In the genomic region with DNA sequence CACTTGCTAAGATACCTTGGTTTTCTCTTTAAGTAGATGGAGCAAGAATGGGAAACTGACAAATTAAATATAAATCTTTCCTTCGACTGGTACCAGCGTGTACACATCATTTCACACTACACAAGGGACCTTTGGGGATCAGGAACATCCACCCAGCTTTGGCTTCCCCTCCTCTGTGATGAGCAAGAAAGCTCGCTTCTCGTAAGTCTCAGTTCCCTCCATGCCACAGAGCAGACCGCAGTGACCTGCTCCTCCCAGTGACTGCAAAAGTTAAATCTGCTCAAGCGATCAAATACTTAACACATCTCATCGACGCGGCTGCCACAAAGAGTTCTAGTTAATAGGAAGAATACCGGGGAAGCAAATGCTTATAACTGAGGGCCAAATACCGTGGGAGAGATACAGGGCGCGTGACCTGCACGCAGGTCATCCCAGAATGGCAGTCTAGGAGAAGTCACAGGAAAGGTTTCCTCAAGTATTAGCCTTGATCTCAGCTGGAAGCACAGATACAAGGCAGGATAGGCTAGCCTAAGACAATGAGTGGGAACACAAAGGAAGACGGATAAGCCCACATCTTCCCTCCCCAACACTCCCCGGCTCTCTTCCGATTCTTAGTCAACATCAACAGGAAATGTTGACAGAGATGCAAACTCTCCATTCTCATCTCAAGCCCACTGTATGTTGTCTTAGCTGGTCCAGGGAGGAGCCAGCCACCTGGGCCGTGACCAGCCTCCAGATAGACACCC, we compare ENCODE assay signal across 30 mouse cellular contexts. TPM values are rescaled to one million over a fixed set of nuclear protein-coding genes. Genes with fewer than 3 reads are reported as not detected.
A peak's percentile ranks its signal among the peaks of the same experiment; 100 is the strongest.
DNase-seq lines count a peak whose midpoint lies in the region; ATAC-seq lines count a peak whose summit lies in the region.
"Had no signal": no experiment of that assay in that cellular context is flagged by ENCODE, and none has a peak within 500 bp of the region (broad histone marks: within the 10 kb centered on the region; RNA-seq: fewer than 3 reads in every experiment).

No protein-coding gene starts in this region.

- H3K9me3 ChIP-seq in forebrain, embryonic 10.5 days = peaks cover 11% of the 10 kb centered on the region; the same call in 1 of the 2 replicates
- H3K9me3 ChIP-seq in forebrain, embryonic 14.5 days (replicated peaks; ENCODE audit: control insufficient read depth, low read length) = no peaks in the 10 kb centered on the region
- H3K9me3 ChIP-seq in liver, embryonic 16.5 days (replicated peaks; ENCODE audit: control insufficient read depth, low read length) = no peaks in the 10 kb centered on the region
- no peaks in the 10 kb centered on the region for H3K9me3 ChIP-seq in liver, embryonic 12.5 days (replicated peaks)
- no peaks in the 10 kb centered on the region for H3K9me3 ChIP-seq in heart, embryonic 11.5 days (replicated peaks; ENCODE audit: control insufficient read depth, low read length)
- H3K9me3 ChIP-seq: embryonic facial prominence, embryonic 13.5 days; forebrain, embryonic 13.5 days; G1E; intestine, embryonic 15.5 days; limb, embryonic 12.5 days; liver, embryonic 15.5 days; midbrain, embryonic 15.5 days had no signal

- no peak overlapping the region for H3K4me3 ChIP-seq in forebrain, embryonic 10.5 days
- H3K4me3 ChIP-seq in forebrain, embryonic 14.5 days (ENCODE audit: low read depth, low read length) = no peak overlapping the region
- H3K4me3 ChIP-seq in liver, embryonic 16.5 days (ENCODE audit: low read depth, low read length) = no peak overlapping the region
- H3K4me3 ChIP-seq in liver, embryonic 12.5 days = no peak overlapping the region
- no peak overlapping the region for H3K4me3 ChIP-seq in heart, embryonic 11.5 days (ENCODE audit: low read depth, low read length)
- H3K4me3 ChIP-seq: embryonic facial prominence, embryonic 13.5 days; erythroblast, embryonic 14.5 days; forebrain, embryonic 13.5 days; gastrocnemius, adult 2 months; intestine, embryonic 15.5 days; limb, embryonic 12.5 days; liver, embryonic 15.5 days; midbrain, embryonic 15.5 days had no signal

- peaks cover 56% of the 10 kb centered on the region for H3K36me3 ChIP-seq in forebrain, embryonic 10.5 days (replicated peaks)
- H3K36me3 ChIP-seq in forebrain, embryonic 14.5 days (ENCODE audit: control insufficient read depth, insufficient read depth, low read length) = no peaks in the 10 kb centered on the region
- H3K36me3 ChIP-seq in liver, embryonic 16.5 days (ENCODE audit: control insufficient read depth, insufficient read depth) = no peaks in the 10 kb centered on the region
- no peaks in the 10 kb centered on the region for H3K36me3 ChIP-seq in liver, embryonic 12.5 days
- no peaks in the 10 kb centered on the region for H3K36me3 ChIP-seq in heart, embryonic 11.5 days (ENCODE audit: control insufficient read depth, insufficient read depth, low read length)
- H3K36me3 ChIP-seq: intestine, embryonic 15.5 days; limb, embryonic 12.5 days; liver, embryonic 15.5 days; midbrain, embryonic 15.5 days had no signal

- no peak overlapping the region for H3K4me2 ChIP-seq in forebrain, embryonic 14.5 days (ENCODE audit: low read length)
- no peak overlapping the region for H3K4me2 ChIP-seq in liver, embryonic 16.5 days (ENCODE audit: low read depth, low read length)
- H3K4me2 ChIP-seq in liver, embryonic 12.5 days = no peak overlapping the region
- no peak overlapping the region for H3K4me2 ChIP-seq in heart, embryonic 11.5 days
- H3K4me2 ChIP-seq: embryonic facial prominence, embryonic 13.5 days; forebrain, embryonic 13.5 days; intestine, embryonic 15.5 days; limb, embryonic 12.5 days; liver, embryonic 15.5 days; midbrain, embryonic 15.5 days had no signal

- DNase-seq in forebrain, embryonic 10.5 days (ENCODE audit: extremely low spot score, low spot score) = no peak
- DNase-seq in forebrain, embryonic 14.5 days (ENCODE audit: low spot score) = no peak
- DNase-seq in R1 (ENCODE audit: low read depth, low spot score) = peak; percentile 80
- no peak for DNase-seq in layer of hippocampus, postnatal 36 days
- DNase-seq: adrenal gland, adult 8-10 months; cerebellum, adult 8-10 months; cerebellum, postnatal 36 days; embryo, embryonic 11 days; gastrocnemius, adult 2 months; heart, postnatal 4 days; kidney, adult 8-10 months; lung, postnatal 14 days; thymus, adult 2 months; thymus, postnatal 4 days had no signal

- 0 out of 2 replicates have a peak overlapping the region, but pooled peaks have one; percentile 20 for H3K27ac ChIP-seq in forebrain, embryonic 10.5 days
- H3K27ac ChIP-seq in forebrain, embryonic 14.5 days (ENCODE audit: low read depth, low read length) = no peak overlapping the region
- no peak overlapping the region for H3K27ac ChIP-seq in liver, embryonic 16.5 days (ENCODE audit: low read length)
- no peak overlapping the region for H3K27ac ChIP-seq in liver, embryonic 12.5 days
- no peak overlapping the region for H3K27ac ChIP-seq in heart, embryonic 11.5 days (ENCODE audit: low read depth, low read length)
- H3K27ac ChIP-seq: embryonic facial prominence, embryonic 13.5 days; forebrain, embryonic 13.5 days; intestine, embryonic 15.5 days; limb, embryonic 12.5 days; liver, embryonic 15.5 days; midbrain, embryonic 15.5 days; stomach, postnatal 0 days had no signal

- ATAC-seq in forebrain, embryonic 14.5 days = no peak
- peak; percentile 41; the same call in 1 of the 2 replicates for ATAC-seq in liver, embryonic 16.5 days (ENCODE audit: low read depth)
- no peak for ATAC-seq in liver, embryonic 12.5 days
- 0 out of 2 replicates have a peak, but pooled peaks have one; percentile 48 for ATAC-seq in monocyte, adult 5-6 weeks (replicated peaks; ENCODE audit: insufficient number of reproducible peaks, low FRiP score, low TSS enrichment, poor library complexity, severe bottlenecking)
- ATAC-seq in heart, embryonic 11.5 days (replicated peaks; ENCODE audit: insufficient number of reproducible peaks, low FRiP score, low TSS enrichment) = no peak
- ATAC-seq: activated CD4-positive, CD25-positive, alpha-beta regulatory T cell, adult 4 months; forebrain, embryonic 13.5 days; hindbrain, embryonic 16.5 days; intestine, embryonic 15.5 days; midbrain, embryonic 15.5 days; Patski had no signal

- 0 out of 2 replicates have a peak, but pooled peaks cover 13% of the 10 kb centered on the region for H3K4me1 ChIP-seq in forebrain, embryonic 10.5 days
- H3K4me1 ChIP-seq in forebrain, embryonic 14.5 days (ENCODE audit: control insufficient read depth, insufficient read depth, low read length) = no peaks in the 10 kb centered on the region
- no peaks in the 10 kb centered on the region; the same call in 1 of the 2 replicates for H3K4me1 ChIP-seq in liver, embryonic 16.5 days (ENCODE audit: control insufficient read depth, low read depth, low read length)
- no peaks in the 10 kb centered on the region for H3K4me1 ChIP-seq in liver, embryonic 12.5 days
- no peaks in the 10 kb centered on the region for H3K4me1 ChIP-seq in heart, embryonic 11.5 days (ENCODE audit: control insufficient read depth, insufficient read depth, low read length)
- H3K4me1 ChIP-seq: forebrain, embryonic 13.5 days; intestine, embryonic 15.5 days; midbrain, embryonic 15.5 days had no signal

- WGBS in forebrain, embryonic 10.5 days = 82% methylated on average over 18 of the region's 18 CpGs
- WGBS in forebrain, embryonic 14.5 days = 79% methylated on average over 18 of the region's 18 CpGs
- WGBS in liver, embryonic 16.5 days (ENCODE audit: insufficient replicate concordance) = 67% methylated on average over 18 of the region's 18 CpGs
- WGBS in liver, embryonic 12.5 days (ENCODE audit: insufficient replicate concordance) = 51% methylated on average over 18 of the region's 18 CpGs
- 64% methylated on average over 18 of the region's 18 CpGs for WGBS in heart, embryonic 11.5 days (ENCODE audit: insufficient replicate concordance)

- H3K27me3 ChIP-seq in forebrain, embryonic 10.5 days (ENCODE audit: poor library complexity, severe bottlenecking) = no peaks in the 10 kb centered on the region
- no peaks in the 10 kb centered on the region for H3K27me3 ChIP-seq in forebrain, embryonic 14.5 days (replicated peaks; ENCODE audit: control insufficient read depth, insufficient read depth, low read length)
- H3K27me3 ChIP-seq in liver, embryonic 16.5 days (ENCODE audit: control insufficient read depth, insufficient read depth, low read depth, low read length) = no peaks in the 10 kb centered on the region
- no peaks in the 10 kb centered on the region for H3K27me3 ChIP-seq in liver, embryonic 12.5 days (replicated peaks)
- H3K27me3 ChIP-seq in heart, embryonic 11.5 days (ENCODE audit: control insufficient read depth, insufficient read depth, low read length) = no peaks in the 10 kb centered on the region
- H3K27me3 ChIP-seq: embryonic facial prominence, embryonic 13.5 days; forebrain, embryonic 13.5 days; intestine, embryonic 15.5 days; limb, embryonic 12.5 days; liver, embryonic 15.5 days; midbrain, embryonic 15.5 days; Patski had no signal

- H3K9ac ChIP-seq in forebrain, embryonic 14.5 days (ENCODE audit: low read length) = no peak overlapping the region
- H3K9ac ChIP-seq in liver, embryonic 16.5 days (ENCODE audit: low read depth, low read length) = no peak overlapping the region
- H3K9ac ChIP-seq in liver, embryonic 12.5 days = no peak overlapping the region
- H3K9ac ChIP-seq in heart, embryonic 11.5 days (ENCODE audit: low read depth, low read length) = no peak overlapping the region
- H3K9ac ChIP-seq: embryonic facial prominence, embryonic 13.5 days; forebrain, embryonic 13.5 days; intestine, embryonic 15.5 days; limb, embryonic 12.5 days; liver, embryonic 15.5 days; midbrain, embryonic 15.5 days had no signal

RNA-seq across cellular contexts. Expression of gene Rell1, which starts 9.6 kb away (rescaled TPM):
- polyA plus RNA-seq in forebrain, embryonic 10.5 days (2016; fragmentation: Nextera tagmentation; extraction: Ambion mirVana) = 13.4 and 13.9 TPM in 2 replicates
- 9.3 and 10.2 TPM in 2 replicates for polyA plus RNA-seq in forebrain, embryonic 14.5 days (2014; fragmentation: Nextera tagmentation; extraction: Ambion mirVana)
- 8.9 and 9.1 TPM in 2 replicates for polyA plus RNA-seq in liver, embryonic 16.5 days (2015; fragmentation: Nextera tagmentation; extraction: Ambion mirVana)
- polyA plus RNA-seq in liver, embryonic 12.5 days (2016; fragmentation: Nextera tagmentation; extraction: Ambion mirVana) = 8.5 and 8.6 TPM in 2 replicates
- 21.8 to 36.7 TPM (median 24.1 TPM) in 3 replicates for total RNA-seq in monocyte, adult 5-6 weeks (2017)
- 10 to 100 TPM; 10.8 to 11.2 TPM for total RNA-seq in layer of hippocampus, postnatal 36 days (2021)
- 6.6 and 8.3 TPM in 2 replicates for polyA plus RNA-seq in heart, embryonic 11.5 days (2014; fragmentation: Nextera tagmentation; extraction: Ambion mirVana)

Comparison
In these comparisons a context has a peak if more than half of its experiments do, and no peak if none do; other contexts are left out.
1. ATAC-seq: peak in liver, embryonic 16.5 days (single experiment) and monocyte, adult 5-6 weeks (single experiment); none in forebrain, embryonic 14.5 days (single experiment), liver, embryonic 12.5 days (single experiment) and heart, embryonic 11.5 days (single experiment).